8 mouse cellular contexts compared by ENCODE assay signal in genomic region chr10:128303126-128304021, GRCm38 (mm10). TPM values are rescaled to one million over a fixed set of nuclear protein-coding genes. Genes with fewer than 3 reads are reported as not detected.
DNase-seq lines count a peak whose midpoint lies in the region; ATAC-seq and TF ChIP-seq lines count a peak whose summit lies in the region.

Gene Pan2, plus strand, starts transcription at chr10:128303335.

- H3K36me3 ChIP-seq in MEL (ENCODE audit: control insufficient read depth in 1 of 2, insufficient read depth in 2 of 2, low read length in 2 of 2) = peaks cover 0 to 12% of the 10 kb centered on the region in 2 experiments; a peak in 2 of 4 replicates
- peaks cover 4% of the 10 kb centered on the region; the same call in 1 of the 2 replicates for H3K36me3 ChIP-seq in forebrain, postnatal 0 days (ENCODE audit: insufficient read depth)
- H3K36me3 ChIP-seq in lung, embryonic 15.5 days = peaks cover 13% of the 10 kb centered on the region; the same call in 1 of the 2 replicates

- peak within 1 kb of the TSS; percentile 63 for H3K4me2 ChIP-seq in forebrain, postnatal 0 days (ENCODE audit: low read depth)
- peak within 1 kb of the TSS; percentile 78 for H3K4me2 ChIP-seq in lung, embryonic 15.5 days

- TF ChIP-seq POLR2A in MEL (IDR thresholded peaks at IDR 0.05; ENCODE audit: control insufficient read depth in 1 of 2, insufficient read depth in 1 of 2, low read depth in 1 of 2, low read length in 2 of 2, poor library complexity in 1 of 2) = peak; percentile 74 to 93; a peak in 3 of 4 replicates
- peak; percentile 66; the same call in 1 of the 2 replicates for TF ChIP-seq POLR2A in cerebellum, adult 2 months (IDR thresholded peaks at IDR 0.05; ENCODE audit: borderline replicate concordance, insufficient read depth, low read length)

- no peak for TF ChIP-seq RAD21 in MEL (IDR thresholded peaks at IDR 0.05; ENCODE audit: low read depth, low read length)

- H3K4me1 ChIP-seq in MEL (ENCODE audit: control insufficient read depth in 1 of 2, insufficient read depth in 2 of 2, low read length in 2 of 2) = peaks cover 5 to 7% of the 10 kb centered on the region in 2 experiments; a peak in 3 of 4 replicates
- H3K4me1 ChIP-seq in cerebellum, adult 2 months (ENCODE audit: control insufficient read depth, insufficient read depth, low read length) = peaks cover 9% of the 10 kb centered on the region; the same call in 1 of the 2 replicates
- H3K4me1 ChIP-seq in forebrain, postnatal 0 days (ENCODE audit: insufficient read depth) = peaks cover 14% of the 10 kb centered on the region
- H3K4me1 ChIP-seq in lung, embryonic 15.5 days = peaks cover 17% of the 10 kb centered on the region

- peak; percentile 99 for ATAC-seq in forebrain, postnatal 0 days
- peak; percentile 99 for ATAC-seq in lung, embryonic 15.5 days (ENCODE audit: borderline replicate concordance, extremely low read depth, low FRiP score, low TSS enrichment)

- H3K27ac ChIP-seq in MEL (ENCODE audit: control insufficient read depth, low read depth, low read length) = peak within 1 kb of the TSS; percentile 93
- peak within 1 kb of the TSS; percentile 99 for H3K27ac ChIP-seq in cerebellum, adult 2 months (ENCODE audit: insufficient read depth, low read length)
- H3K27ac ChIP-seq in forebrain, postnatal 0 days (ENCODE audit: low read depth, low read length) = peak within 1 kb of the TSS; percentile 96
- H3K27ac ChIP-seq in lung, embryonic 15.5 days = peak within 1 kb of the TSS; percentile 94

- H3K4me3 ChIP-seq in MEL (ENCODE audit: control insufficient read depth in 1 of 2, insufficient read depth in 1 of 2, low read depth in 2 of 2, low read length in 2 of 2) = peak within 1 kb of the TSS; percentile 68 to 85
- H3K4me3 ChIP-seq in cerebellum, adult 2 months (replicated peaks; ENCODE audit: insufficient read depth, low read depth, low read length) = peak within 1 kb of the TSS; percentile 92
- H3K4me3 ChIP-seq in forebrain, postnatal 0 days (ENCODE audit: low read depth, low read length) = peak within 1 kb of the TSS; percentile 46
- peak within 1 kb of the TSS; percentile 54 for H3K4me3 ChIP-seq in lung, embryonic 15.5 days

- under 1% methylated on average over 37 of the region's 37 CpGs for WGBS in cerebellum, adult 2 months
- WGBS in forebrain, postnatal 0 days = 1% methylated on average over 37 of the region's 37 CpGs
- WGBS in lung, embryonic 15.5 days = 1% methylated on average over 37 of the region's 37 CpGs

- DNase-seq in MEL (ENCODE audit: low read depth, low spot score) = peak; percentile 100
- DNase-seq in cerebellum, adult 2 months = peak; percentile 100
- DNase-seq in forebrain, postnatal 0 days = peak; percentile 100
- peak; percentile 100 for DNase-seq in heart, postnatal 4 days
- peak; percentile 100 for DNase-seq in layer of hippocampus, adult 8-10 months (ENCODE audit: low spot score in 2 of 2)
- peak; percentile 99 for DNase-seq in ovary, adult 18-20 months (ENCODE audit: low spot score)
- DNase-seq in thymus, postnatal 0 days (ENCODE audit: low spot score) = peak; percentile 100

- no peaks in the 10 kb centered on the region for H3K27me3 ChIP-seq in MEL (ENCODE audit: control insufficient read depth in 1 of 2, insufficient read depth in 2 of 2, low read length in 2 of 2)
- no peaks in the 10 kb centered on the region for H3K27me3 ChIP-seq in cerebellum, adult 2 months (ENCODE audit: control insufficient read depth, insufficient read depth, low read length)
- H3K27me3 ChIP-seq in forebrain, postnatal 0 days (ENCODE audit: insufficient read depth, low read length) = no peaks in the 10 kb centered on the region
- H3K27me3 ChIP-seq in lung, embryonic 15.5 days = no peaks in the 10 kb centered on the region

- H3K9ac ChIP-seq in MEL (ENCODE audit: control insufficient read depth, low read depth, low read length, poor library complexity, severe bottlenecking) = peak within 1 kb of the TSS; percentile 90
- H3K9ac ChIP-seq in forebrain, postnatal 0 days = peak within 1 kb of the TSS; percentile 76
- peak within 1 kb of the TSS; percentile 79 for H3K9ac ChIP-seq in lung, embryonic 15.5 days

- peaks cover 6% of the 10 kb centered on the region; the same call in 1 of the 2 replicates for H3K79me2 ChIP-seq in MEL (ENCODE audit: control insufficient read depth, insufficient read depth, low read length, poor library complexity)

- H3K9me3 ChIP-seq in MEL (replicated peaks; ENCODE audit: insufficient read depth, low read length) = no peaks in the 10 kb centered on the region
- no peaks in the 10 kb centered on the region for H3K9me3 ChIP-seq in forebrain, postnatal 0 days (ENCODE audit: low read length)
- H3K9me3 ChIP-seq in lung, embryonic 15.5 days = no peaks in the 10 kb centered on the region

- TF ChIP-seq CTCF in MEL (IDR thresholded peaks at IDR 0.05 in 2 of 3, conservative IDR thresholded peaks at IDR 0.05 in 1 of 3; ENCODE audit: control insufficient read depth in 1 of 3, insufficient read depth in 1 of 3, low read depth in 2 of 3, low read length in 3 of 3, poor library complexity in 1 of 3, severe bottlenecking in 1 of 3) = no peak
- no peak for TF ChIP-seq CTCF in cerebellum, adult 2 months (IDR thresholded peaks at IDR 0.05; ENCODE audit: borderline replicate concordance, insufficient read depth, low read depth, low read length)
- no peak for TF ChIP-seq CTCF in forebrain, postnatal 0 days (IDR thresholded peaks at IDR 0.05; ENCODE audit: low read depth)

- TF ChIP-seq EP300 in MEL (IDR thresholded peaks at IDR 0.05; ENCODE audit: low read depth in 1 of 2, low read length in 2 of 2) = peak; percentile 35 to 46; a peak in 3 of 4 replicates

TF ChIP-seq in MEL, 35 proteins besides CTCF, POLR2A, EP300 and RAD21 (continues in another document):
- TF ChIP-seq CHD2 (IDR thresholded peaks at IDR 0.05; ENCODE audit: low read length) (peak; percentile 88), E2F4 (IDR thresholded peaks at IDR 0.05; ENCODE audit: borderline replicate concordance, low read depth, low read length) (peak; percentile 81; the same call in 1 of the 2 replicates), USF1 (IDR thresholded peaks at IDR 0.05; ENCODE audit: low read depth, low read length) (0 out of 2 replicates have a peak, but pooled peaks have one; percentile 14), MAZ (IDR thresholded peaks at IDR 0.05; ENCODE audit: low read depth, low read length) (peak; percentile 95), POLR2AphosphoS2 (IDR thresholded peaks at IDR 0.05; ENCODE audit: low read length) (peak; percentile 87), JUND (IDR thresholded peaks at IDR 0.05; ENCODE audit: low read depth, low read length) (no peak), ETS1 (IDR thresholded peaks at IDR 0.05; ENCODE audit: low read depth, low read length) (peak; percentile 45; the same call in 1 of the 2 replicates), MAFK (IDR thresholded peaks at IDR 0.05; ENCODE audit: borderline replicate concordance, low read depth, low read length) (no peak), MEF2A (IDR thresholded peaks at IDR 0.05; ENCODE audit: extremely low read depth, insufficient replicate concordance, low read depth, low read length, poor library complexity, severe bottlenecking) (no peak), ELF1 (IDR thresholded peaks at IDR 0.05; ENCODE audit: low read depth, low read length) (peak; percentile 59), ZC3H11A (IDR thresholded peaks at IDR 0.05; ENCODE audit: low read depth, low read length) (no peak), KAT2A (conservative IDR thresholded peaks at IDR 0.05; ENCODE audit: low read depth, low read length) (peak; percentile 81), MYC (IDR thresholded peaks at IDR 0.05; ENCODE audit: low read depth, low read length) (peak; percentile 83), NELFE (IDR thresholded peaks at IDR 0.05; ENCODE audit: low read depth, low read length) (peak; percentile 89), SIN3A (IDR thresholded peaks at IDR 0.05; ENCODE audit: low read length) (peak; percentile 88), MXI1 (IDR thresholded peaks at IDR 0.05; ENCODE audit: low read depth, low read length) (peak; percentile 83), CHD1 (IDR thresholded peaks at IDR 0.05; ENCODE audit: low read depth, low read length) (peak; percentile 82; the same call in 1 of the 2 replicates), TAL1 (IDR thresholded peaks at IDR 0.05; ENCODE audit: low read length) (no peak), BHLHE40 (IDR thresholded peaks at IDR 0.05; ENCODE audit: borderline replicate concordance, low read depth, low read length) (no peak), ZMIZ1 (IDR thresholded peaks at IDR 0.05; ENCODE audit: low read depth, low read length) (peak; percentile 65), NRF1 (IDR thresholded peaks at IDR 0.05; ENCODE audit: insufficient read depth, low read depth, low read length, poor library complexity, severe bottlenecking) (peak; percentile 39; the same call in 1 of the 2 replicates), ZKSCAN1 (IDR thresholded peaks at IDR 0.05; ENCODE audit: low read depth, low read length) (no peak), RCOR1 (IDR thresholded peaks at IDR 0.05; ENCODE audit: low read depth, low read length) (0 out of 2 replicates have a peak, but pooled peaks have one; percentile 10), GABPA (IDR thresholded peaks at IDR 0.05; ENCODE audit: low read depth, low read length) (no peak), POLR2AphosphoS5 (IDR thresholded peaks at IDR 0.05; ENCODE audit: borderline replicate concordance, low read depth, low read length) (no peak; the same call in 1 of the 2 replicates), SMC3 (IDR thresholded peaks at IDR 0.05; ENCODE audit: low read depth, low read length) (no peak), MYB (IDR thresholded peaks at IDR 0.05; ENCODE audit: low read depth, low read length) (peak; percentile 65; the same call in 1 of the 2 replicates), TBP (IDR thresholded peaks at IDR 0.05; ENCODE audit: low read depth, low read length) (peak; percentile 88), HCFC1 (IDR thresholded peaks at IDR 0.05; ENCODE audit: low read depth, low read length) (peak; percentile 83), GATA1 (IDR thresholded peaks at IDR 0.05; ENCODE audit: low read depth, low read length) (no peak)

RNA-seq across cellular contexts. Expression of gene Pan2, which starts in this region (rescaled TPM):
- total RNA-seq in MEL (2012; rRNA removed) = 6.8 and 7.9 TPM in 2 replicates
- 10 to 100 TPM in 1 of 2 experiments, not detected in 1; 28.6 TPM for polyA plus RNA-seq in MEL (2012; ENCODE audit: insufficient read depth in 1 of 2, insufficient read length in 2 of 2, low read depth in 1 of 2, low replicate concordance in 2 of 2, missing spikeins in 1 of 2)
- polyA plus RNA-seq in cerebellum, adult 2 months (2012; rRNA removed) = 42.6 and 48.5 TPM in 2 replicates
- total RNA-seq in forebrain, postnatal 0 days (2014; rRNA removed) = 14.9 and 20.0 TPM in 2 replicates
- 9.6 and 11.9 TPM in 2 replicates for polyA plus RNA-seq in forebrain, postnatal 0 days (2015; fragmentation: Nextera tagmentation; extraction: Ambion mirVana)
- 10 to 100 TPM; 17.6 to 18.1 TPM for total RNA-seq in heart, postnatal 4 days (2021)
- 10 to 100 TPM; 14.6 to 16.3 (median 15.5) TPM for total RNA-seq in layer of hippocampus, adult 8-10 months (2022)
- polyA plus RNA-seq in lung, embryonic 15.5 days (2015; fragmentation: Nextera tagmentation; extraction: Ambion mirVana) = 34.1 and 34.5 TPM in 2 replicates
- polyA plus RNA-seq in thymus, postnatal 0 days (2015; fragmentation: Nextera tagmentation; extraction: Ambion mirVana) = 26.2 and 31.8 TPM in 2 replicates

Comparison
In these comparisons a context has a peak if more than half of its experiments do, and no peak if none do; other contexts are left out.
1. Peak in every context shown above with its lines: DNase-seq, ATAC-seq, H3K4me3 ChIP-seq and H3K27ac ChIP-seq.